Comparison of ENCODE assay signal across 10 mouse cellular contexts in genomic region chr10:67539401-67539730, GRCm38 (mm10). TPM values are rescaled to one million over a fixed set of nuclear protein-coding genes. Genes with fewer than 3 reads are reported as not detected.
DNase-seq lines count a peak whose midpoint lies in the region; ATAC-seq and TF ChIP-seq lines count a peak whose summit lies in the region.
"Had no signal": no experiment of that assay in that cellular context is flagged by ENCODE, and none has a peak within 500 bp of the region (broad histone marks: within the 10 kb centered on the region; RNA-seq: fewer than 3 reads in every experiment).

No protein-coding gene starts in this region.

- no peaks in the 10 kb centered on the region for H3K9me3 ChIP-seq in heart, embryonic 13.5 days
- no peaks in the 10 kb centered on the region for H3K9me3 ChIP-seq in hindbrain, embryonic 14.5 days (ENCODE audit: control insufficient read depth, low read length)

- H3K36me3 ChIP-seq in heart, embryonic 13.5 days, result peaks cover 6% of the 10 kb centered on the region
- H3K36me3 ChIP-seq in spleen, adult 2 months (ENCODE audit: control insufficient read depth, insufficient read depth, low read length), result 0 out of 2 replicates have a peak, but pooled peaks cover 3% of the 10 kb centered on the region
- H3K36me3 ChIP-seq in hindbrain, embryonic 14.5 days (replicated peaks; ENCODE audit: control insufficient read depth, insufficient read depth), result 0 out of 2 replicates have a peak, but pooled peaks cover 4% of the 10 kb centered on the region

- H3K4me2 ChIP-seq in heart, embryonic 13.5 days, result peak overlapping the region; percentile 98
- peak overlapping the region; percentile 93 for H3K4me2 ChIP-seq in hindbrain, embryonic 14.5 days (replicated peaks)

- no peak for DNase-seq in heart, postnatal 14 days
- DNase-seq in spleen, adult 2 months (ENCODE audit: low read depth in 1 of 2, low spot score in 2 of 2), result no peak
- DNase-seq in spleen, postnatal 4 days (ENCODE audit: low spot score in 2 of 2), result no peak
- DNase-seq in hindbrain, embryonic 14.5 days (ENCODE audit: low spot score), result no peak
- no peak for DNase-seq in frontal cortex, postnatal 10 days (ENCODE audit: low spot score in 2 of 2)
- no peak for DNase-seq in thymus, postnatal 36 days
- DNase-seq: kidney, adult 8-10 months; lung, postnatal 14 days had no signal

- no peak overlapping the region for H3K9ac ChIP-seq in heart, embryonic 13.5 days
- no peak overlapping the region for H3K9ac ChIP-seq in hindbrain, embryonic 14.5 days

- 52% methylated on average over 6 of the region's 6 CpGs for WGBS in heart, embryonic 13.5 days
- 50% methylated on average over 6 of the region's 6 CpGs for WGBS in spleen, adult 2 months
- WGBS in hindbrain, embryonic 14.5 days, result 44% methylated on average over 6 of the region's 6 CpGs
- WGBS in olfactory bulb, adult 2 months, result 43% methylated on average over 6 of the region's 6 CpGs

- no peak for TF ChIP-seq POLR2A in spleen, adult 2 months (IDR thresholded peaks at IDR 0.05; ENCODE audit: low read depth, low read length)
- no peak for TF ChIP-seq POLR2A in olfactory bulb, adult 2 months (IDR thresholded peaks at IDR 0.05; ENCODE audit: insufficient read depth, low read depth, low read length)

- H3K27me3 ChIP-seq in heart, embryonic 13.5 days (replicated peaks), result peaks cover 71% of the 10 kb centered on the region
- peaks cover 21% of the 10 kb centered on the region for H3K27me3 ChIP-seq in spleen, adult 2 months (ENCODE audit: control insufficient read depth, insufficient read depth, low read length)
- peaks cover 88% of the 10 kb centered on the region for H3K27me3 ChIP-seq in hindbrain, embryonic 14.5 days (ENCODE audit: control insufficient read depth, insufficient read depth, low read length)

- TF ChIP-seq CTCF in spleen, adult 2 months (IDR thresholded peaks at IDR 0.05; ENCODE audit: extremely low read depth, insufficient read depth, insufficient read length, insufficient replicate concordance), result no peak
- TF ChIP-seq CTCF in olfactory bulb, adult 2 months (IDR thresholded peaks at IDR 0.05; ENCODE audit: insufficient read depth, low read depth, low read length), result no peak

- H3K4me3 ChIP-seq in heart, embryonic 13.5 days, result peak overlapping the region; percentile 68
- peak overlapping the region; percentile 75 for H3K4me3 ChIP-seq in spleen, adult 2 months (ENCODE audit: extremely low read depth, insufficient read depth, insufficient read length)
- peak overlapping the region; percentile 59; the same call in 1 of the 2 replicates for H3K4me3 ChIP-seq in hindbrain, embryonic 14.5 days (replicated peaks; ENCODE audit: low read length)
- peak overlapping the region; percentile 74 for H3K4me3 ChIP-seq in olfactory bulb, adult 2 months (ENCODE audit: insufficient read depth, low read depth, low read length)

- peaks cover 44% of the 10 kb centered on the region for H3K4me1 ChIP-seq in heart, embryonic 13.5 days
- H3K4me1 ChIP-seq in spleen, adult 2 months (ENCODE audit: control insufficient read depth, insufficient read depth, insufficient read length), result peaks cover 5% of the 10 kb centered on the region
- peaks cover 27% of the 10 kb centered on the region for H3K4me1 ChIP-seq in hindbrain, embryonic 14.5 days (replicated peaks; ENCODE audit: control insufficient read depth, insufficient read depth, low read length)
- H3K4me1 ChIP-seq in olfactory bulb, adult 2 months (ENCODE audit: control insufficient read depth, insufficient read depth, low read length), result peaks cover 48% of the 10 kb centered on the region

- intact Hi-C loops in heart, postnatal 14 days (cut with DNase I), result loop anchor here (5.0 to 10.0 kb wide), 3 partner anchors 108 to 635 kb away; no protein-coding TSS in a partner anchor

- no peak for ATAC-seq in heart, embryonic 13.5 days (ENCODE audit: extremely low read depth, insufficient number of reproducible peaks, low FRiP score, low TSS enrichment)
- ATAC-seq in hindbrain, embryonic 14.5 days (ENCODE audit: low FRiP score), result no peak

- no peak overlapping the region for H3K27ac ChIP-seq in heart, embryonic 13.5 days (replicated peaks)
- no peak overlapping the region for H3K27ac ChIP-seq in spleen, adult 2 months (ENCODE audit: insufficient read depth, low read length)
- no peak overlapping the region for H3K27ac ChIP-seq in hindbrain, embryonic 14.5 days
- H3K27ac ChIP-seq in olfactory bulb, adult 2 months (ENCODE audit: insufficient read depth, low read depth, low read length), result no peak overlapping the region

RNA-seq across cellular contexts. Expression of gene Egr2, which starts 4.1 kb away (rescaled TPM):
- polyA plus RNA-seq in heart, embryonic 13.5 days (2015; fragmentation: Nextera tagmentation; extraction: Ambion mirVana), result 0.73 and 1.4 TPM in 2 replicates
- 1 to 10 TPM in 1 of 2 experiments, under 1 TPM in 1; 0.73 to 1.8 TPM for total RNA-seq in heart, postnatal 14 days (2021)
- 12.5 and 17.7 TPM in 2 replicates for polyA plus RNA-seq in spleen, adult 2 months (2012; rRNA removed)
- 1.2 and 1.8 TPM in 2 replicates for polyA plus RNA-seq in hindbrain, embryonic 14.5 days (2014; fragmentation: Nextera tagmentation; extraction: Ambion mirVana)
- not detected in 2 replicates for polyA plus RNA-seq in olfactory bulb, adult 2 months (2012; ENCODE audit: insufficient read depth, insufficient read length, low replicate concordance, missing spikeins)

RNA-seq across cellular contexts. Expression of gene Ado, which starts 9.4 kb away (rescaled TPM):
- polyA plus RNA-seq in heart, embryonic 13.5 days (2015; fragmentation: Nextera tagmentation; extraction: Ambion mirVana), result 42.8 and 43.2 TPM in 2 replicates
- 10 to 100 TPM; 18.7 to 19.5 TPM for total RNA-seq in heart, postnatal 14 days (2021)
- polyA plus RNA-seq in spleen, adult 2 months (2012; rRNA removed), result 9.6 and 13.2 TPM in 2 replicates
- polyA plus RNA-seq in hindbrain, embryonic 14.5 days (2014; fragmentation: Nextera tagmentation; extraction: Ambion mirVana), result 99.1 and 104 TPM in 2 replicates
- not detected in 2 replicates for polyA plus RNA-seq in olfactory bulb, adult 2 months (2012; ENCODE audit: insufficient read depth, insufficient read length, low replicate concordance, missing spikeins)
